Mouse (Mus musculus): ENCODE measurements around the gene Hist3h2ba.

DNA sequence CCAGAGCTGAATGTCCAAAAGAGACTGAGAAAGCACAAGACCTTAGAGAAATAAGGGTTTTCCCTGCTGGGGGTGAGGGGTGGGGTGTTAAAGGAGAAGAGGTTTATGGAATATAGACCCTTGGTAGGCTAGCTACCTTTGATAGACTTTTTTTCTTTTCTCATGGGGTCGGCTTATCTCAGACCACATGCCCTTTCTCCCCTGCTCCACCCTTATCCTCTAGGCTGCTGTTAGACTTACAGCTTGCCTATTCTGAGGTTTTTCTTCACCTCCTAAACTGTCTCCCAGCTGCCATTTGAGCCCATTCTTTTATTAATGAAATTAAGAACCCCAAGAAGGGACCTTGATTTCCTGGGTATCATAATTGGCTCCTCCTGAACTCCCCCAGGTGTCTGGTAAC is 34.9 kb upstream of the Hist3h2ba start:
- TF ChIP-seq HCFC1 (IDR thresholded peaks at IDR 0.05; ENCODE audit: borderline replicate concordance, insufficient read depth, low read length) (no peak), MAFK (IDR thresholded peaks at IDR 0.05; ENCODE audit: insufficient read depth, low read depth, low read length) (no peak)
